Mouse (Mus musculus) sigmoid colon, adult 10 weeks (tissue): Measurements from ENCODE around the gene Nalcn. TPM values are rescaled to one million over a fixed set of nuclear protein-coding genes. Genes with fewer than 3 reads are reported as not detected.

Experiments used
- polyA plus RNA-seq: library from polyadenylated mRNA; stranded (reverse); fragments of 350-450 nt; fragmentation: Illumina TruSeq; extraction: RNeasy Lipid Tissue Mini Kit (QIAGEN cat#74804); gene quantifications from one replicate; pipeline ENCODE4 v1.2.3, GENCODE M21; 2014; ENCODE audit warnings: low read depth, low replicate concordance

Nalcn gene
- 1.1 TPM for polyA plus RNA-seq

GRCm38 (mm10) chr14:123626501-123627179 is at the start of gene Nalcn:
Gene Nalcn, minus strand, starts transcription at chr14:123627144.

DNA sequence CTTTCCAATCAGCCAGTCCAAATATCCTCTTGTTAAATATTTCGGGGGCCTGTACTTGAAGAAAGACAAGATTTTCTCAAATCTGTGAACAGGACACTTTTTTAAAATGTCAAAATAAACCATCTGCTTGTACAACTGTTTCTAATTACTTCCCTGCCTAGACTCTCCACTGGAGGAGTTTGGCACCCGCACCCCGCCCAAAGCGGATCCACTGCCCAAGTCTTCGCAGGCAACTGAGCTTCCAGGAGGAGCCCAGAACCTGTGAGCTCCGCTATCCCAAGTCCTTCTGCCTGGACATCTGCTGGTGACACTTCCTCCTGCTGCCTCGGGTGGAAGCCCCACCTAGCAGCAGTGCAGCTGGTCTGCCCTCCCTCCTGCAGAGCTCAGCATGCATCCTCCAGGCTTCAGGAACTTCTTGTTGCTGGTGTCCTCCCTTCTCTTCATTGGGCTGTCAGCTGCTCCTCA is 33.0 kb upstream of the Nalcn start, which contains the start of gene Itgbl1:
Itgbl1 (plus strand) TSS at position 51 of the 465 bp plus-strand sequence.

Other genes with a start within 250 kb of the Nalcn start
- 0.32 TPM for gene Itgbl1, start 32.8 kb upstream of the Nalcn start, polyA plus RNA-seq